Mouse (Mus musculus): Measurements from ENCODE around the gene Klrc3.
A peak's percentile ranks its signal among the peaks of the same experiment; 100 is the strongest.
"Not testable (repeated sequence)": the region's sequence is repeated elsewhere in the genome, so short reads cannot be mapped to it uniquely, and the experiment has no call there.

The Klrc3 gene

GRCm38 (mm10) chr6:129643237-129643636, at the start of gene Klrc3:
TSS of gene Klrc3 (minus strand) at chr6:129643337.
- not testable (repeated sequence) for DNase-seq (ENCODE audit: low spot score in 2 of 2)

DNA sequence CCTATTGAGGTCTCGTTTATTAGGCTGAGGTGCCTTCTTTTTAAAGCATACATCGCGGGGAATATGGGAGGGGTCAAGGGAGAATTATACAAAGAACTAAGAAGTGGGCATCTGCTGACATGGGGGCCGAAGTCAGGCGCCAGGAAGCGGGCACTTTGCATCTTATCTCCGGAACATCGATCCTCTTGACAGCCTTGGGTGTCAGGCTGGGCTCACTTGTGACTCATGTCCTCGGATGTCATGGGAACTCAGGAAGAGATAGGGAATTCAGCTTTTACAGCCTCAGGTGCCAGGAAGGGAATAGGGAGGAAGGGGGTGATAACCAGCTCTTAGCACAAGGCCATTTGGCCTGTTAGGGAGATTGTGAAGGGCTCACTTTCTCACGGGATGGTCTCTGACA, 48.3 kb upstream of the Klrc3 start:
- DNase-seq (ENCODE audit: low spot score in 2 of 2), result not testable (repeated sequence)

DNA sequence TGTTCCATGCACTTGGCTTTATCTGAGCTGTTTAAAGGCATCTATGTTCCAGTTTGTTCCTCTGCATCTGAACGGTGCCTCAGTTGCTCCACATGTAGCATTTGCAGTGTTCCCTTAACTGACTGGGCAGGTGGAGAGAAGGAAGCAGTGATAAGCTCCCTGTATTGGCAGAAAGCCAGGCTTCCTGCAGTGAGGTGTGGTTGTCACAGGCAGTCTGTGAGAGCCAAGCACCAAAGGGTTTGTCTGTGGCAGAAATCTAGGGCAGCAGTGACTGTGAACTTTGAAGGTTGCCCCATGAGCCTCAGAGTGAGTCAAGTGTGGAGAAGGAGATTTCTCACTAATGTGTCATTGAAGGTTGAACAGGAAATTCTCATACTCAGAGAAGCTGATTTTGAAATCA, 37.2 kb upstream of the Klrc3 start:
- DNase-seq (ENCODE audit: low spot score in 2 of 2), result peak; percentile 17 to 18

- no peak for DNase-seq (ENCODE audit: low spot score in 2 of 2)
Measured at GRCm38 (mm10) chr6:129678873-129679272, 35.7 kb upstream of the Klrc3 start, which contains the start of gene Klrc1. TSS of gene Klrc1 (minus strand) at chr6:129678973.

GRCm38 (mm10) chr6:129661301-129661700, 18.2 kb upstream of the Klrc3 start:
- DNase-seq (ENCODE audit: low spot score in 2 of 2), result not testable (repeated sequence)

GRCm38 (mm10) chr6:129660589-129660988, 17.5 kb upstream of the Klrc3 start, which contains the start of gene Klrc2:
TSS of gene Klrc2 (minus strand) at chr6:129660689.
- DNase-seq (ENCODE audit: low spot score in 2 of 2), result not testable (repeated sequence)

DNA sequence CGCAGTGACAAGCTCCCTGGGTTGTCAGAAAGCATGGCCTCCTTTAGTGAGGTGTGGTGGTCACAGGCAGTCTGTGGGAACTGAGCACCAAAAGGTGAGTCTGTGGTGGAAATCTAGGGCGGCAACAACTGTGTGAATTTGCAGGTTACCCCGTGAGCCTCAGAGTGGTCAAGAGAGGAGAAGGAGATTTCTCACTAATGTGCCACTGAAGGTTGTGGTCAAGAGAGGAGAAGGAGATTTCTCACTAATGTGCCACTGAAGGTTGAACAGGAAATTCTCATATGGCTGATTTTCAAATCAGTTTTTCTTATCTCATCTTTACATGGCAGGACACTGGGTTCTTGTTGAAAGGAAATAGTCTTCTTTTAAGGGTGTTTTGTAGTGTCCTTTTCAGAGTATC, 917 bp upstream of the Klrc3 start:
- DNase-seq (ENCODE audit: low spot score in 2 of 2), result not testable (repeated sequence)

DNA sequence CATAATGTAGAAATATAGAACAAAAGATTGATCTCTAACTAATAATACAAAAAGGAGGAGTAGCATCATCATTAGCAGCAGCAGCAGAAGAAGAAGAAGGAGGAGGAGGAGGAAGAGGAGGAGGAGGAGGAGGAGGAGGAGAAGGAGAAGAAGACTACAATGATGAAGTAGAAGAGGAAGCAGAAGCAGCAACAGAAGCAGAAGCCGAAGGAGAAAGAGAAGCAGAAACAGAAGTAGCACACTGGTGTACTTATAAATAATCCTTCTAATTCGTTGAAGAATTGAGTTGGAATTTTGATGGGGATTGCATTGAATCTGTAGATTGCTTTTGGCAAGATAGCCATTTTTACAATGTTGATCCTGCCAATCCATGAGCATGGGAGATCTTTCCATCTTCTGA, 12.1 kb downstream of the Klrc3 start:
- DNase-seq (ENCODE audit: low spot score in 2 of 2), result not testable (repeated sequence)

- no peak for DNase-seq (ENCODE audit: low spot score in 2 of 2)
Measured at GRCm38 (mm10) chr6:129623735-129624134, 19.4 kb downstream of the Klrc3 start, which contains the start of gene Klrk1. TSS of gene Klrk1 (minus strand) at chr6:129623864.

DNA sequence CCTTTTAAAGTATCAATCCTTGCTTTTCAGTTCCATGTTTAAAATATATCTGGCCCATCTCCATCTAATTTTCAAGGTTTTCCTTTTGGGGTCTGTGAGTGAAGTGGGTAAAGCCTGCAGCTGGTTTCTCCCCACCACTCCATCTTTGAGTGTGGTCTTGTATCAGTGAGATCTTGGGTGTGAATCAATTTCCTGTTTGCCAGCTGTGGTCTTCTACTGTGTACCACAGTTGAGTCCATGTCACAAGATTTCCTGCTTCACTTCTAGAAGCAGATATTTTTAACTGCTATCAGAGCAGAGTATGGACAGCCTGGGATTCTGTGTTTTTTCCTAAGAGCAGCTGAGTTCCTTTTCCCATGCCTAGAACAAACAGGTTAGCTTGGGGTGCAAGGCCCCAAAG, 34.8 kb downstream of the Klrc3 start:
- DNase-seq (ENCODE audit: low spot score in 2 of 2), result peak; percentile 39 to 49

- DNase-seq (ENCODE audit: low spot score in 2 of 2), result peak; percentile 34 to 54
Measured at GRCm38 (mm10) chr6:129591508-129591907, 51.6 kb downstream of the Klrc3 start, which contains the start of gene Klrd1. TSS of gene Klrd1 (plus strand) at chr6:129591782.

Data from spleen, postnatal 36 days (tissue).